Mouse (Mus musculus): ENCODE data around the gene Idh3a. TPM values are rescaled to one million over a fixed set of nuclear protein-coding genes. Genes with fewer than 3 reads are reported as not detected.

Gene Idh3a
- 74.3 TPM for polyA plus RNA-seq (2017; shearing (Covaris generic))

GRCm38 (mm10) chr9:54586199-54587061, at the start of gene Idh3a:
TSS of gene Idh3a (plus strand) at chr9:54586334.

DNA sequence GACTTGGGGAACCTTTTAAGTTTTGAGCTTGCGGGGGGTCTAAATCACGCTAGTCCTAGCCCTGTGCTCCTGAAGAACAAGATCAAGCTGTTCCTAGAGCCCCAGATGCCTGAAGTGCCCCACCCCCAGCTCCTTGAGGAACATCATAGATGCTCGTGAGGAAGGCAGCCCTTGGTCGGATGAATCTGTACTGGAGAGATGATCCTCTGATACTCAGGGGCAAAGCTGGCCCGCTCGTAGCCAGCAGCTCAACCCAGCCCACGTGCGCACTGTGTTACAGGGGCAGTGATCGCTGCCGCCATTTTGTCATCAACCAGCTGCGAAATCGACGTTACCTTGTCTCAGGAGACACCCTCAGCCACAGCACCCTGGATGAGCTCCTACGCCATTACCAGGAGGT, 47.5 kb upstream of the Idh3a start, which contains the start of gene Sh2d7:
Sh2d7 (plus strand) TSS at position 301 of the 400 bp plus-strand sequence.

DNA sequence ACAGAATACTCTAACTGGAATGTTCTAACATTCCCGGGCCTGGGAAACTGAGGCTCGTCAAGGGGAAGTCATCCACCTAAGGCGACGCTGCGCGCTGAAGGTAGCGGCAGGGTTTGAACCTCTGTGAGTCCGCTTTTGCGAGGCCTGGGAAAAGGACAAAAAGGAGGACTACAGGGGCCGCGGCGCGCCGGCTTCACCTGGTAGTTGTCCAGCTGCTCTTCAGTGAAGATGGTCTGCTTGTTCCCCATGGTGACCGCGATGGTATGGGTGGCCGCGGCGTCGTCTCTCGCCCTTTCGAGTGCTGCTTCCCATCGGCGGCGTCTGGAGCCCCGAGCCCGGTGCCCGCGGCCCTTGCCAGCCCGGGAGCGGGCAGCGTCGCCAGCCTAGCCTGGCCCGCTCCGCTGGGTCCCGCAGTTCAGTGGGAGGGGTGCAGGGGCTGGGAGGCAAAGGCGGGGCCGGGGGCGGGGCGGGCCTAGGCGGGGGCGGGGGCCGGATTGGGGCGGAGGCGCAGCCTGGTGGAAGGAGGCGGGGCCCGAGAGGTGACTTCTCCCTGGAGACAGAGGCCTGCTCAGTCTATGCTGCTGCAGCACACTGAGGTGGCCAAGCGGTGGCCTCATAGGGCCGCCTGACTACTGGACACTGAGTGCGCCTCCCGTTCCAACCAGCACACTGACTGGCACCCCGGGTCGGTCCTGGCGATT, 26.2 kb upstream of the Idh3a start, which contains the start of gene Cib2:
Cib2 (minus strand) TSS at position 448 of the 701 bp plus-strand sequence.

Other genes starting within 250 kb of the Idh3a start
- gene Dmxl2, start 84.7 kb upstream of the Idh3a start, polyA plus RNA-seq (2017; shearing (Covaris generic)): 0.40 TPM
- not detected for gene Sh2d7, start 47.4 kb upstream of the Idh3a start, polyA plus RNA-seq (2017; shearing (Covaris generic))
- gene Cib2, start 26.1 kb upstream of the Idh3a start, polyA plus RNA-seq (2017; shearing (Covaris generic)): not detected
- 5.8 TPM for gene Acsbg1, start 75.5 kb downstream of the Idh3a start, polyA plus RNA-seq (2017; shearing (Covaris generic))
- gene Dnaja4, start 112.5 kb downstream of the Idh3a start, polyA plus RNA-seq (2017; shearing (Covaris generic)): 32.0 TPM
- 56.8 TPM for gene Wdr61, start 148.2 kb downstream of the Idh3a start, polyA plus RNA-seq (2017; shearing (Covaris generic))
- gene Crabp1, start 178.4 kb downstream of the Idh3a start, polyA plus RNA-seq (2017; shearing (Covaris generic)): not detected